Mouse (Mus musculus) intestine, embryonic 16.5 days (tissue): ENCODE measurements around the gene Rnft1. TPM values are rescaled to one million over a fixed set of nuclear protein-coding genes. Genes with fewer than 3 reads are reported as not detected.
A peak's percentile ranks its signal among the peaks of the same experiment; 100 is the strongest.
"Not testable (repeated sequence)": the region's sequence is repeated elsewhere in the genome, so short reads cannot be mapped to it uniquely, and the experiment has no call there.

ENCODE experiments used
- ATAC-seq: fragments of 200-750 bp; cut with Nextera tagmentation; 2 replicates; pipeline ENCODE4 v1.8.0; 2017; ENCODE audit warnings: moderate TSS enrichment, moderate library complexity
- H3K27ac ChIP-seq: fragments of 300-500 bp; sonication (generic); 2 replicates; pipeline ENCODE4 v1.5.1; 2014; ENCODE audit warnings: mild to moderate bottlenecking, low read length
- H3K27me3 ChIP-seq: fragments of 300-500 bp; sonication (generic); replicated peaks from 2 replicates; pipeline ENCODE4 v1.6.1; 2014; ENCODE audit warnings: low read length, control low read depth, mixed read lengths; ENCODE audit not compliant: control insufficient read depth, insufficient read depth
- H3K36me3 ChIP-seq: fragments of 300-500 bp; sonication (generic); 2 replicates; pipeline ENCODE4 v1.6.1; 2014; ENCODE audit warnings: low read length, control low read depth; ENCODE audit not compliant: control insufficient read depth, insufficient read depth
- H3K4me1 ChIP-seq: fragments of 300-500 bp; sonication (generic); 2 replicates; pipeline ENCODE4 v1.6.1; 2014; ENCODE audit warnings: low read length, control low read depth, mixed read lengths; ENCODE audit not compliant: control insufficient read depth, insufficient read depth
- H3K4me2 ChIP-seq: fragments of 300-500 bp; sonication (generic); 2 replicates; pipeline ENCODE4 v1.6.1; 2014; ENCODE audit warnings: low read depth, low read length, control low read depth
- H3K4me3 ChIP-seq: fragments of 300-500 bp; sonication (generic); 2 replicates; pipeline ENCODE4 v1.5.1; 2014; ENCODE audit warnings: mild to moderate bottlenecking, low read length
- H3K9ac ChIP-seq: fragments of 300-500 bp; sonication (generic); 2 replicates; pipeline ENCODE4 v1.6.1; 2014; ENCODE audit warnings: low read depth, low read length
- H3K9me3 ChIP-seq: fragments of 300-500 bp; sonication (generic); 2 replicates; pipeline ENCODE4 v1.6.1; 2016; ENCODE audit warnings: low read length, control low read depth; ENCODE audit not compliant: control insufficient read depth
- WGBS: fragments of 180-500 bp; shearing (Covaris S2); extraction: QIAGEN DNeasy Blood & Tissue Kit; methylation state at CpG from one replicate; pipeline ENCODE4 v1.1.7; 2014; 5-methylcytosine and 5-hydroxymethylcytosine counted together
- polyA plus RNA-seq: library from polyadenylated mRNA; unstranded; fragments of >200 nt; fragmentation: Nextera tagmentation; extraction: Ambion mirVana; gene quantifications from 2 replicates; pipeline ENCODE4 v1.2.1, GENCODE M21; 2015

Rnft1 gene
- polyA plus RNA-seq: 69.0 and 69.1 TPM in 2 replicates

DNA sequence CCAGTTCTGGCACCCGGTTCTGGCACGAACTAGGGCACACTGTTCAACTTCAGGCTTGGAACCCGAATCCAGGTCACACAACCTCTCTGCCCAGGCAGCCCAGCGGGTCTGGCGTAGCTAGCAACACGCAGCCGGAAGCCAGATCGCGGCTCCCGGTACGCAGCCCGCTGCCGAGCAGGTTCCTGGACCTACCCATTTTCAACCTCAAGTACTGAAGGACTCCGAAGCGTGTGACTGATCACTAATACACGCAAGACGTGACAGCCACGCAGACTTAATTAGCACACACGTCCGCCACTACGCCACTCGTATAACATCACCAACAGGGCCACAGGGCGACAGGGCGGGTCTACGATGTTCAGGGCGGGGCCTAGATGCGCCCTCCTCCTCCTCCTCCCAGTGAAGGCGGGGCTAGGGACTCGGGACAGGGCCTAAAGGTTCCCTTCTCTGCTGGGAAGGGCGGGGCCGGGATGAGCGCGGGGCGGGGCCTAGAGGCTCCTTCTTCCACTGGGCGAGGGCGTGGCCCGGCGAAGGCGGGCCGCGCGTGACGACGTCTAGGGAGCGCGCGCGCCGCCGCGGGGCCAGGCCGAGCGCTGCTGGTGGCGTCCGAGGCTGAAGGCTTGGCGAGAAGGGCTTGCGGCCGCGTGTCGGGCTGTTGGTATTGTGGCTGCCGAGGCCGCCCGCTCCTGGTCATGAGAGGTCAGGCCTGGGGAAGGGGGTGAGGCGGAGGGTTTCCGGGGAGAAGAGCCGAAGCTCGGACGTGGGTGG is at the start of gene Rnft1:
TSS of gene Rnft1 (plus strand) at position 557 of the 768 bp plus-strand sequence.
- H3K4me2 ChIP-seq: peak within 1 kb of the TSS; percentile 78
- WGBS: under 1% methylated on average over 68 of the region's 68 CpGs

DNA sequence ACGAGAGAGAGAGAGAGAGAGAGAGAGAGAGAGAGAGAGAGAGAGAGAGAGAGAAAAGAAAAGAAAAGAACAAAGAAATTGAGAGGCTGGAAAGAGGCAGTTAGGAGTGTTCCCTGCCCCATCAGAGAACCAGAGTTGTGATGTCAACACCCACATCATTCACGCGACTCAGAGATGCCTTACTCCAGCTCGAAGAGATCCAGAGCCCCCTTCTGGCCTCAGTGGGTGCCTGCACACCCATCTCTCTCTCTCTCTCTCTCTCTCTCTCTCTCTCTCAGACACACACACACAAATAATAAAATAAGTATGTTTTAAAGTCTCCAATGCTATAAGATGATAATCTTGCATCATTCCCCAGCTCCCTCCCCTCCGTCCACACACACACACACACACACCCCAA is 47.6 kb upstream of the Rnft1 start:
- H3K9ac ChIP-seq: no peak overlapping the region
- H3K27ac ChIP-seq: no peak overlapping the region
- no peak overlapping the region for H3K4me2 ChIP-seq
- H3K36me3 ChIP-seq: no peaks in the 10 kb centered on the region
- H3K4me3 ChIP-seq: no peak overlapping the region
- WGBS: 32% methylated on average over 5 of the region's 5 CpGs
- no peaks in the 10 kb centered on the region for H3K27me3 ChIP-seq
- no peaks in the 10 kb centered on the region for H3K9me3 ChIP-seq
- H3K4me1 ChIP-seq: no peaks in the 10 kb centered on the region
- ATAC-seq: 0 out of 2 replicates have a peak, but pooled peaks have one; percentile 38

More for the DNA sequence above, at the start of gene Rnft1:
- H3K4me3 ChIP-seq: peak within 1 kb of the TSS; percentile 69
- peak within 1 kb of the TSS; percentile 82 for H3K9ac ChIP-seq
- peaks cover 9% of the 10 kb centered on the region for H3K4me1 ChIP-seq
- peak within 1 kb of the TSS; percentile 87 for H3K27ac ChIP-seq
- H3K27me3 ChIP-seq: no peaks in the 10 kb centered on the region
- H3K36me3 ChIP-seq: no peaks in the 10 kb centered on the region
- ATAC-seq: peak; percentile 98
- H3K9me3 ChIP-seq: no peaks in the 10 kb centered on the region

DNA sequence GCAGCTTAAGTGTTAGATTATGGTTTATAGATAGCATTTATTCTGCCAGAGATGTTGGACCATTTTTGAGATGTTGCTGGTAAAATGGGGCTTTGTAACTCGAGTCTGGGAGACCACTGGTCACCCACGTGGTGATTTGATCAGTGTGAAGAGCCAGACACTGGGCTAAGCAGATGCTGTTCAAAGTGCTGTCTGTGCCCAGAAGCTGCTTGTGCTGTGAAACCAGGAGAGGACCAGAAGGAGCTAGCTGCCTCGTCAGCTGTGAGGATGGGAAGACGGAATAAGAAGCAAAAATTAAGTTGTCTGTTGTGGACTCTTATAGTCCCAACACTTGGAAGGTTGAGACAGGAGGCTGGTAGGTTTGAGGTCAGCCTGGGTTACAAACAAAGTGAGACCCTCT is 46.2 kb upstream of the Rnft1 start:
- no peak for ATAC-seq
- H3K27me3 ChIP-seq: no peaks in the 10 kb centered on the region
- H3K4me1 ChIP-seq: no peaks in the 10 kb centered on the region
- H3K27ac ChIP-seq: no peak overlapping the region
- H3K36me3 ChIP-seq: no peaks in the 10 kb centered on the region
- 48% methylated on average over 4 of the region's 4 CpGs for WGBS
- no peak overlapping the region for H3K4me2 ChIP-seq
- H3K4me3 ChIP-seq: no peak overlapping the region
- H3K9ac ChIP-seq: no peak overlapping the region
- H3K9me3 ChIP-seq: no peaks in the 10 kb centered on the region

DNA sequence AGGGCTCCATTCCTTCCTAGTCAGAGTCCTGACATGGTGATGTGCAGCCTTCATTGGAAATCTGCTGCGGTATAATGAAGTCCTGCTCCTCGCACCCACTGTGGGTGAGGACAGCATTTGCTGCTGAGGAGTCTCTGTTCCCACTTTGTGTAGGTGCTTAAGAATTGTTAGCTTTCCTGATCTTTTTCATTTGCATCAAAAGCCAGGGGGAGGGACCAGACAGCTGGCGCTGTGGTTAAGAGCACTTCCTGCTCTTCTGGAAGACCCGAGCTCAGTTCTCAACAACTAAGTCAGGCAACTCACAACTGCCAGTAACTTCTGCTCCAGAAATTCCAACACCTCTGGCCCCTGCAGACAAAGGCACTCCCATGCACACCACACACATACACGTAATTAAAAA is 43.7 kb upstream of the Rnft1 start:
- ATAC-seq: no peak
- no peak overlapping the region for H3K27ac ChIP-seq
- H3K4me2 ChIP-seq: no peak overlapping the region
- H3K9ac ChIP-seq: no peak overlapping the region
- H3K27me3 ChIP-seq: no peaks in the 10 kb centered on the region
- WGBS: 62% methylated on average over 5 of the region's 5 CpGs
- H3K4me3 ChIP-seq: no peak overlapping the region
- H3K36me3 ChIP-seq: no peaks in the 10 kb centered on the region
- no peaks in the 10 kb centered on the region for H3K9me3 ChIP-seq
- no peaks in the 10 kb centered on the region for H3K4me1 ChIP-seq

DNA sequence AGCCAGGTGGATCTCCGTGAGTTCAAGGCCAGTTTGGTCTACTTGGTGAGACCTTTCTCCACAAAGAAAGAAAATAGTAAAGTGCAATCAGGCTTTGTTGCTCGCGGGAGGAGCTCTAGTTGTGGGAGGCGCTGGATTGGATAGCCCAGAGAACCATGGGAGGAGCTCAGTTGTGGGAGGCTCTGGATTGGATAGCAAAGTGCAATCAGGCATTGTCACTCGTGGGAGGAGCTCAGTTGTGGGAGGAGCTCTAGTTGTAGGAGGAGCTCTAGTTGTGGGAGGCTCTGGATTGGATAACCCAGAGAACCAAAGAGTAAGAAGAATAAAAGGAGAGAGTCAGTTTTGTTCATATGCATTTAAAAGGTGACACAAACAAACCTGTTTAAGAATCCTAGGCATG is 30.5 kb upstream of the Rnft1 start:
- Histone ChIP-seq H3K4me2 (no peak overlapping the region), H3K9ac (no peak overlapping the region), H3K4me3 (no peak overlapping the region), H3K9me3 (no peaks in the 10 kb centered on the region), H3K27ac (no peak overlapping the region), H3K36me3 (no peaks in the 10 kb centered on the region), H3K27me3 (no peaks in the 10 kb centered on the region), H3K4me1 (no peaks in the 10 kb centered on the region)
- ATAC-seq: no peak
- WGBS: 87% methylated on average over 5 of the region's 5 CpGs

DNA sequence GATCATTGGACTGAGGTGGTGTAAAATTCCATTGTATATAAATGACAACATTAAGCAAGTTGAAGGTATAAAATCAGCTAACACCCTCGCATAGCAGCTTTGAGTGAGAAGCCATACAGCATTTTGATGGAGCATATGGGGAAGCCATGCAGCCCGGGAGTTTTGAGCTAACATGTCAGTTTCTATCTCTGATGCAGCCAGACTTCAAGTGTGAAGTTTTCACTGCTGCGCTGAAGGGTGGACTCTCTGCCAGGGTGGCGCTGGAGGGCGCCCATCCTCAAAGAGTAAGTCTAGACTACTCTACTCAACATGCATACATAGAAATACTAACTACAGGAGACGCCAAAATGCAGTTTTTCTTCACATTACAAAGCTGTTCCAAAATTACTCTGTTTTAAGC is 26.9 kb upstream of the Rnft1 start:
- ATAC-seq: no peak
- 85% methylated on average over 6 of the region's 6 CpGs for WGBS
- no peaks in the 10 kb centered on the region for H3K4me1 ChIP-seq

DNA sequence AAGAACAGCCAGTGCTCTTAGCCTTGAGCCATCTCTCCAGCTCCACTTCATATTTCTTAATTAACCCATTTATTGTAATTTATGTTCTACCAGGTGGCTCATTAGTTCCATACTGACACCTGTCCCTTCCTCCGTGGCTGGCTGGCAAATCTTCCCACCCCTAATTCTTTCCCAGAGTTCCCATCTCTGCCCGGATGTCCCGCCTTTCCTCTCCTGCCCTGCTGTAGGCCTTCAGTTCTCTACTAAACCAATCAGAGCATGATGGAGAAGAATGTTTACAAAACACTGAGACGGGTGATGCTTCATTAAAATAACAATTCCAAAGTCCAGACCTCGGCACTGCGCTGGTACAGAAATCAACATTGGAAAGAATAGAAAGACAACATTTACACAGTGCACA is 25.6 kb upstream of the Rnft1 start:
- 81% methylated on average over 6 of the region's 6 CpGs for WGBS
- no peak for ATAC-seq

More for the DNA sequence above, 26.9 kb upstream of the Rnft1 start:
- H3K27me3 ChIP-seq: no peaks in the 10 kb centered on the region
- H3K9me3 ChIP-seq: no peaks in the 10 kb centered on the region
- no peak overlapping the region for H3K27ac ChIP-seq
- no peak overlapping the region for H3K4me3 ChIP-seq
- H3K36me3 ChIP-seq: no peaks in the 10 kb centered on the region
- no peak overlapping the region for H3K9ac ChIP-seq
- no peak overlapping the region for H3K4me2 ChIP-seq

DNA sequence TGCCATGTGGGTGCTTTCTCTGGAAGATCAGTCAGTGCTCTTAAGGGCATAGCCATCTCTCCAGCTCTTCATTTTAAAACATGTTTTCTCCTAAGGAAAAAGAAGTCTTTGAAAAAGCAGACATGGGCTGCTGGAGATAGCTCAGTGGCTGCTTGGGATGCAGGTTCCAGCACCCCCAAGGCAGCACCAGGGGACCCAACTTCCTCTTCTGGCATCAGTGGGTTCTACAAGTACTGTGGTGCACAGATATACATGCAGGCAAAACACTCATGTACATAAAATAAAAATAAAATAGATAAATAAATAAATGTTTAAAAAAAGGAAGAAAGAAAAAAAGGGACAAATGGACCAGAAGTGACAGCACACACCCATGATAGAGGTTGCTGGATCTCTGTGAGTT is 21.9 kb upstream of the Rnft1 start:
- H3K36me3 ChIP-seq: no peaks in the 10 kb centered on the region
- H3K9ac ChIP-seq: no peak overlapping the region
- no peak overlapping the region for H3K4me3 ChIP-seq
- ATAC-seq: no peak
- no peaks in the 10 kb centered on the region for H3K27me3 ChIP-seq
- no peaks in the 10 kb centered on the region for H3K4me1 ChIP-seq
- H3K9me3 ChIP-seq: no peaks in the 10 kb centered on the region
- no peak overlapping the region for H3K4me2 ChIP-seq
- H3K27ac ChIP-seq: no peak overlapping the region

More for the DNA sequence above, 25.6 kb upstream of the Rnft1 start:
- Histone ChIP-seq H3K27ac (no peak overlapping the region), H3K4me2 (no peak overlapping the region), H3K9ac (no peak overlapping the region), H3K36me3 (no peaks in the 10 kb centered on the region), H3K9me3 (no peaks in the 10 kb centered on the region), H3K4me1 (no peaks in the 10 kb centered on the region), H3K27me3 (no peaks in the 10 kb centered on the region), H3K4me3 (no peak overlapping the region)

DNA sequence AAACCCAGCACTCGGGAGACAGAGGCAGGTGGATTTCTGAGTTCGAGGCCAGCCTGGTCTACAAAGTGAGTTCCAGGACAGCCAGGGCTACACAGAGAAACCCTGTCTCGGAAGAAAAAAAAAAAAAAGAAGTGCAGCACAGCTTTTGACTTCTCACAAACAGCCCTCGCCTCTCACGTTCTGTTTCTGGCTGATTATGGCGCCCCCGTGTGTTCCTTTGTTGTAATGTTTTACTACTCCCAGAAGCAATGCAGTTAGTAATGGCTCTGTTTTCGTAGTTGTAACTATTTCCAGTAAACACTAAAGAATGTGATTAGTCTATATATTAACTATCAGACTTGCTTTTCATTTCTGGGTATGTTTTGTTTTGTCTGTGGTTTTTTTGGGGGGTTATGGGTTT is 20.2 kb upstream of the Rnft1 start:
- not testable (repeated sequence) for H3K27ac ChIP-seq, H3K4me3 ChIP-seq, H3K36me3 ChIP-seq, ATAC-seq, H3K9ac ChIP-seq, H3K27me3 ChIP-seq, H3K9me3 ChIP-seq, H3K4me1 ChIP-seq, H3K4me2 ChIP-seq
- 17% methylated on average over 8 of the region's 8 CpGs for WGBS

DNA sequence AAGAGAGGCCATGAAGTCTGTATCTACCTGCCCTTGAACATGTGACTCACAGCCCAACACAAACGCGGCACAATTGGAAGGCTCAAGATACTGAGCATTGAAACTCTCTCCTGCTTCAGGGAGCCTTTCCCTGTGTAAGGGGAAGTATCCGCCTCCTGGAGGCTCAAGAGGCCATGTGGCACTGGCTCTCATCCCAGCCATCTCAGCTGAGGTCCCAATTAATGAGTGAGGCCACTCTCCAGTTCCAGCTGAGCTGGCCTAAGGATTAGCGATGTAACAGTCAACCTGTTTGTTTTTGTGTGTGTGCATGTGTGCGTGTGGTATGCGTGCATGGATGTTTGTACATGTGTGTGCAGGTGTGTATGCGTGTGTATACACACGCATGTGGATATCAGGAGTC is 16.1 kb upstream of the Rnft1 start:
- no peak overlapping the region for H3K4me3 ChIP-seq
- no peaks in the 10 kb centered on the region for H3K27me3 ChIP-seq
- H3K9ac ChIP-seq: no peak overlapping the region
- no peak overlapping the region for H3K27ac ChIP-seq
- H3K36me3 ChIP-seq: no peaks in the 10 kb centered on the region
- H3K4me1 ChIP-seq: peaks cover 9% of the 10 kb centered on the region; the same call in 1 of the 2 replicates
- H3K4me2 ChIP-seq: no peak overlapping the region
- ATAC-seq: no peak
- H3K9me3 ChIP-seq: no peaks in the 10 kb centered on the region
- 83% methylated on average over 8 of the region's 8 CpGs for WGBS
